Mouse (Mus musculus): ENCODE data around the gene Mphosph9. TPM values are rescaled to one million over a fixed set of nuclear protein-coding genes. Genes with fewer than 3 reads are reported as not detected.

The Mphosph9 gene
- polyA plus RNA-seq, 1 experiment: 3.1 TPM

DNA sequence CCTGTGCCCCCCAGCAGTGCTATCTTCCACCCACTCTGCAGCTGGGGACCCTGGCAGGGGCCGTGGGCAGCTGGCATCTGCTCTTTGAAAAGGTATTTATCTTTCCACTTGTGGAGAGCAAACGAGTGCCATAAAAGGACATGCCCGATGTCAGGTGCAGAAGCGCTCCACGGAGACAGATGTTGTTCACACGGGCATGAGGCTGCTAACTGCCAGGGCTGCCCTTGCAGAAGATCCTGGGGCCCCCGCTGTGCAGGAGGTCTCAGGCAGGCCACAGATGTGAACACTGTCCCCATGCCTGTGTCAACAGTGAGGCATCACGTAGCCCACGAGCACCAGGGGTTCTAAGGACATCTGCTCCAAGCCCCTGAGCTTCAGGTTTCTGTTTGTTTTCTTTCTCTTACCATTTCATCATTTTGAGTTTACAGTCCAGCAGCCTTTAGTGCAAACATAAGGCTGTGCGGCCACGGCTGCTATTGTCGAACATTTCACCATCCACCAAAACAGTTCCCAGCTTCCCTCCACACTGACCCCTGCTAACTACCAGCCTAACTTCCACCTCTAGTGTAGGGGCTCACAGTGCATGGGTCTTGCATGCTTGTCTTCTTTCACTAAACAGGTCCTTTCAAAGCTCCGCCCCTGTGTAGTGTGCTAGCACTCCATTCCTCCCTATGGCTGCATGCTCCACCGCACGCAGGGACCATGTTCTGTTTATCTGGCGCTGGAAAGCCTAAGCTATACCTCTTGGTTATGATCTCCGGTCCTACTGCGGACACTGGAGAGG, 95.2 kb downstream of the Mphosph9 start:
- WGBS: 52% methylated on average over 18 of the region's 18 CpGs
- no peaks in the 10 kb centered on the region for H3K27me3 ChIP-seq (replicated peaks; ENCODE audit: control insufficient read depth, insufficient read depth, low read length)
- no peak for TF ChIP-seq POLR2A (IDR thresholded peaks at IDR 0.05; ENCODE audit: low read depth, low read length)
- TF ChIP-seq CTCF (conservative IDR thresholded peaks at IDR 0.05; ENCODE audit: insufficient read depth, insufficient read length, low read depth, low read length): no peak
- H3K36me3 ChIP-seq (ENCODE audit: control insufficient read depth, insufficient read depth, low read length): no peaks in the 10 kb centered on the region
- no peak for DNase-seq
- no peak overlapping the region for H3K4me3 ChIP-seq (ENCODE audit: insufficient read depth, low read depth, low read length)
- no peak overlapping the region for H3K27ac ChIP-seq (ENCODE audit: insufficient read depth, low read depth, low read length)
- H3K4me1 ChIP-seq (ENCODE audit: control insufficient read depth, insufficient read depth, low read length): peaks cover 8% of the 10 kb centered on the region

DNA sequence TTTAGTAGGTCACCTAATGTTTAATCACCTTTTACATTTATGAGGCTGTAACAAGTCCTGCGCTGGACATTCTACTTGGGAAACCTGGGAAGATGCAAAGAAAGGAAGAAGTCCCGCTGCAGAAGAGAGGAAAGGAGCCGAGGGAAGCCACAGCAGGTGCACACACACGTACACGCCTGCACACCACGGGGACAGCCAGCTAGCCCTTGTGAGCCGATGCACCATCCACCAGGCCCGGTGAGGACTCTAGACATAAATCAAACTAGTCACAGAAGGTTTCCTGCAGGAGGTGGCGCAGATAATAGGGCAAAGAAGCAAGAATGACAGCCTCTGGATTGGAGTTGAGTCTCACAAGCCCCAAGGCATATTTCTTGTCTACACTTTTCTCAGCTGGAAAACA, 97.3 kb downstream of the Mphosph9 start:
- Histone ChIP-seq H3K36me3 (ENCODE audit: control insufficient read depth, insufficient read depth, low read length) (no peaks in the 10 kb centered on the region), H3K27me3 (replicated peaks; ENCODE audit: control insufficient read depth, insufficient read depth, low read length) (no peaks in the 10 kb centered on the region), H3K4me1 (ENCODE audit: control insufficient read depth, insufficient read depth, low read length) (peaks cover 14% of the 10 kb centered on the region; the same call in 1 of the 2 replicates), H3K27ac (ENCODE audit: insufficient read depth, low read depth, low read length) (no peak overlapping the region), H3K4me3 (ENCODE audit: insufficient read depth, low read depth, low read length) (no peak overlapping the region)
- TF ChIP-seq POLR2A (IDR thresholded peaks at IDR 0.05; ENCODE audit: low read depth, low read length) (no peak), CTCF (conservative IDR thresholded peaks at IDR 0.05; ENCODE audit: insufficient read depth, insufficient read length, low read depth, low read length) (no peak)
- DNase-seq: no peak
- 63% methylated on average over 9 of the region's 9 CpGs for WGBS

DNA sequence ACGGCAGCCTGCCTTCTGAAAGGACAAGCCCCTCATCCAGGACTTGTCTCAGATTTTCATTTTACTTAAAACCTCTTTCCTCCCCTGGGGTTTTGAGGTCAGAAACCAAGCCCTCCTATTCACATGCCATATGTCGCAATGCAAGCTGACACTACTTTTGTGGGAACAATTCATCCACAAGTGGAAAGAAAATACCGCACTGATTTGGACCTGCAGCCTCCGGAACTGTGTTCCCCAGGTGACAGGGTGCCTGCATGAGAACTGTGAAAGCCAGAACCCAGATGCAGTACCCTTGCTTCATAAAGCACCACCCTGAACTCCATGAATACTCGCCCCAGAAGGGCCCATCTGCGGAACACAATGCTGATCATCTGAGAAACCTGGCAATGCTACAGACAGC, 100.6 kb downstream of the Mphosph9 start:
- Histone ChIP-seq H3K4me3 (ENCODE audit: insufficient read depth, low read depth, low read length) (no peak overlapping the region), H3K4me1 (ENCODE audit: control insufficient read depth, insufficient read depth, low read length) (peaks cover 15% of the 10 kb centered on the region), H3K36me3 (ENCODE audit: control insufficient read depth, insufficient read depth, low read length) (no peaks in the 10 kb centered on the region), H3K27me3 (replicated peaks; ENCODE audit: control insufficient read depth, insufficient read depth, low read length) (no peaks in the 10 kb centered on the region), H3K27ac (ENCODE audit: insufficient read depth, low read depth, low read length) (peak overlapping the region; percentile 21; the same call in 1 of the 2 replicates)
- TF ChIP-seq POLR2A (IDR thresholded peaks at IDR 0.05; ENCODE audit: low read depth, low read length): no peak
- no peak for TF ChIP-seq CTCF (conservative IDR thresholded peaks at IDR 0.05; ENCODE audit: insufficient read depth, insufficient read length, low read depth, low read length)
- no peak for DNase-seq
- 63% methylated on average over 6 of the region's 6 CpGs for WGBS

DNA sequence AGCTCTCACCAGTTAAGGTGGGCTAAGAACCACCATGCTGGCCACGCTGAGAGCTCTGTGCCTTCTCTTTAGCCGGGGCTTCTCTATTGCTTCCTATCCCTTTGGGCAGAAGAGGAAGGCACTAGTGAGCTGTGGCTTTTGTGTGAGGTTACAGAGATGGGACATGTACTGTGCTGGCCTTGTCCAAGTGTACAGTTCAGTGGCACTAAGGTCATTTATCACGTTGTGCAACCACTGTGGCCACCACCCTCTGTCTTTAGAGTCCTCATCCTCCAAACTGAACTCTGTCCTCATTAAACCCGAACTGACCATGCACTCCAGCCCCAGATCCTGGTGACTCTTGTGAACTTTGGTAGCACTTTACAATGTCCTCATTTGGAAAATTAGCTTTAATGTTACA, 101.3 kb downstream of the Mphosph9 start:
- DNase-seq: peak; percentile 87
- no peak overlapping the region for H3K27ac ChIP-seq (ENCODE audit: insufficient read depth, low read depth, low read length)
- no peaks in the 10 kb centered on the region for H3K27me3 ChIP-seq (replicated peaks; ENCODE audit: control insufficient read depth, insufficient read depth, low read length)
- WGBS: 60% methylated on average over 4 of the region's 4 CpGs
- no peaks in the 10 kb centered on the region for H3K36me3 ChIP-seq (ENCODE audit: control insufficient read depth, insufficient read depth, low read length)
- TF ChIP-seq CTCF (conservative IDR thresholded peaks at IDR 0.05; ENCODE audit: insufficient read depth, insufficient read length, low read depth, low read length): no peak
- no peak for TF ChIP-seq POLR2A (IDR thresholded peaks at IDR 0.05; ENCODE audit: low read depth, low read length)
- H3K4me3 ChIP-seq (ENCODE audit: insufficient read depth, low read depth, low read length): no peak overlapping the region
- H3K4me1 ChIP-seq (ENCODE audit: control insufficient read depth, insufficient read depth, low read length): peaks cover 22% of the 10 kb centered on the region

DNA sequence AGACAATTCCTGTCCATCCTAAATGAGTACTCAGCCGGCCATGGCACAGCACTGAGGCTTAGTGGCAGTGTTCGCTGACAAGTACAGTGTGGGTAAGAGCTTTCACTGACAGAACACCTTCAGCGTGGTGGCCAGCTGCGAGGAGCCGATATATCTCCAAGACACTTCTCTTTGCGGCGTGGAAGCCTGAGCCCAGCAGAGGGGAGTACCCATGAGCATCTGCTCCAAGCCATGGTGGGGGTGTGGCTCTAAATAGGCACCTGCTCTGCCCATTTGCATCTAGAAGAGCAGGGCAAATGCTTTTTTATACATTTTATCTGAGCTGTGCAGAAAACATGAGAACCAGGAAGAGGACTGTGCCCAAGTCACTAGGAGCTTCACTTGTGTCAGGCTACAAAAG, 101.9 kb downstream of the Mphosph9 start:
- no peak for DNase-seq
- no peaks in the 10 kb centered on the region for H3K36me3 ChIP-seq (ENCODE audit: control insufficient read depth, insufficient read depth, low read length)
- no peak overlapping the region for H3K27ac ChIP-seq (ENCODE audit: insufficient read depth, low read depth, low read length)
- no peaks in the 10 kb centered on the region for H3K27me3 ChIP-seq (replicated peaks; ENCODE audit: control insufficient read depth, insufficient read depth, low read length)
- WGBS: 95% methylated on average over 7 of the region's 7 CpGs
- H3K4me1 ChIP-seq (ENCODE audit: control insufficient read depth, insufficient read depth, low read length): peaks cover 24% of the 10 kb centered on the region
- no peak overlapping the region for H3K4me3 ChIP-seq (ENCODE audit: insufficient read depth, low read depth, low read length)
- TF ChIP-seq CTCF (conservative IDR thresholded peaks at IDR 0.05; ENCODE audit: insufficient read depth, insufficient read length, low read depth, low read length) (no peak), POLR2A (IDR thresholded peaks at IDR 0.05; ENCODE audit: low read depth, low read length) (no peak)

DNA sequence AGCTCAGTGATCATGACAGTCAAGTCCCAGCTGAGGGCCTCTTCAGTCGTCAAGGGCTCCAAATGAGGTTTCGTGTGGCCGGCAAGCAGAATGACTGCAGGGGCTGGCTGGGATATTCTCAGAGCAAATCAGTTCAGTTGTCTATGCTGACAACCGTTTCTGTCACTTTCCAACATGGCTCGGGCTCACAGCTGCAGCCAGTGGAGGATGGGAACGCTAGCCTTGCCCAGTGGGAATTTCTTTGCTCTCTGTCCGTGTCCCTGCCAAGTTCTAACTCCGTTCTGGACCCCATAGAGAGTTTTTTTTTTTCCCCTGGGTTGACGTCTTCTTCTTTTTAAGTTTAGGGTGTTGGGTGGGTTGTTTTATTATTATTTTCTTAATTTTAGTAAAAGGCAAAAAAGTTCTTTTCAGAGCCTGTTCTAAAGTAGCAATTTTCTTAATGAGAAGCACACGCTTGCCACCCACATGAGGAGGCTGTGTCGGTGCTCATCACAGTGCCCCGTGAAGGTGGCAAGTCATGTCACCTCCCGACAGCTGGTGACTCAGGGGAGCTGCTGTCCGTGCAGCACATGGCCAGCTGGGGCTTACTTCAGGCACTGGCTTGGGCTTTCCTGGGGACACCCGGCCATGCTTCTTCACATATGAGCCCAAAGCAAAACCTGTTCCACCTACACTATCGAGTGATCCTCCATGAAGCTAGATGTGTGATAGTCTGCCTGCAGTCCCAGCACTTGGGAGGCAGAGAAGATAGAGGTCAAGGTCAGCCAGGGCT, 103.3 kb downstream of the Mphosph9 start:
- Histone ChIP-seq H3K27me3 (replicated peaks; ENCODE audit: control insufficient read depth, insufficient read depth, low read length) (no peaks in the 10 kb centered on the region), H3K4me1 (ENCODE audit: control insufficient read depth, insufficient read depth, low read length) (peaks cover 29% of the 10 kb centered on the region), H3K36me3 (ENCODE audit: control insufficient read depth, insufficient read depth, low read length) (no peaks in the 10 kb centered on the region), H3K4me3 (ENCODE audit: insufficient read depth, low read depth, low read length) (no peak overlapping the region), H3K27ac (ENCODE audit: insufficient read depth, low read depth, low read length) (no peak overlapping the region)
- WGBS: 77% methylated on average over 16 of the region's 16 CpGs
- DNase-seq: no peak
- TF ChIP-seq CTCF (conservative IDR thresholded peaks at IDR 0.05; ENCODE audit: insufficient read depth, insufficient read length, low read depth, low read length): no peak
- no peak for TF ChIP-seq POLR2A (IDR thresholded peaks at IDR 0.05; ENCODE audit: low read depth, low read length)

DNA sequence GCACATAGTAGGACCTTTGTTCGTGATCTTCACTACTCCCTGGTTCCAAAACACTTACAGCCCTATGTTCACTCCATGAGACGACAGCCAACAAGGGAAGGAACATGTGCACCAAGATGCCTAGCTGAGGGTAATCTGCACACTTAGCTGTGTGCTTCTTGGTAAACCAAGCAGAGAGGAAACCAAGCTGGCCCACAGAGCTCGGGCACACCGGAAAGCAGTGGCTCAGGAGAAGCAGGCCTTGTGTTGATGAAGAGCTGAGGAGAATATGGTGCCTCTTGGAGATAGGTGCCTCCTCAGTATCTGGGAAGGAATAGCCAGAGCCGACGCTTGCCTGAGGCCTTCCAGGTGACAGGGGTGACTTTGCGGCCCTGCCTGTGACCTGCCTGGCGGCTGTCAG, 104.2 kb downstream of the Mphosph9 start:
- DNase-seq: no peak
- H3K4me1 ChIP-seq (ENCODE audit: control insufficient read depth, insufficient read depth, low read length): peaks cover 29% of the 10 kb centered on the region

More for the DNA sequence above, 104.2 kb downstream of the Mphosph9 start:
- Histone ChIP-seq H3K27ac (ENCODE audit: insufficient read depth, low read depth, low read length) (no peak overlapping the region), H3K27me3 (replicated peaks; ENCODE audit: control insufficient read depth, insufficient read depth, low read length) (no peaks in the 10 kb centered on the region), H3K4me3 (ENCODE audit: insufficient read depth, low read depth, low read length) (no peak overlapping the region), H3K36me3 (ENCODE audit: control insufficient read depth, insufficient read depth, low read length) (no peaks in the 10 kb centered on the region)
- 94% methylated on average over 8 of the region's 8 CpGs for WGBS
- TF ChIP-seq POLR2A (IDR thresholded peaks at IDR 0.05; ENCODE audit: low read depth, low read length) (no peak), CTCF (conservative IDR thresholded peaks at IDR 0.05; ENCODE audit: insufficient read depth, insufficient read length, low read depth, low read length) (no peak)

Data from kidney, adult 2 months (tissue).